Mouse (Mus musculus) intestine, postnatal 0 days (tissue): ENCODE measurements around the gene Smarcal1. TPM values are rescaled to one million over a fixed set of nuclear protein-coding genes. Genes with fewer than 3 reads are reported as not detected.

Experiments used
- ATAC-seq: fragments of 200-750 bp; cut with Nextera tagmentation; 2 replicates; pipeline ENCODE4 v1.8.0; 2017; ENCODE audit warnings: mild to moderate bottlenecking, moderate TSS enrichment, moderate library complexity
- H3K27ac ChIP-seq: fragments of 300-500 bp; sonication (generic); 2 replicates; pipeline ENCODE4 v1.5.1; 2014; ENCODE audit warnings: mild to moderate bottlenecking, low read depth, low read length, moderate library complexity
- H3K27me3 ChIP-seq: fragments of 300-500 bp; sonication (generic); replicated peaks from 2 replicates; pipeline ENCODE4 v1.6.1; 2014; ENCODE audit warnings: low read length, mixed read lengths; ENCODE audit not compliant: control insufficient read depth, insufficient read depth
- H3K36me3 ChIP-seq: fragments of 300-500 bp; sonication (generic); 2 replicates; pipeline ENCODE4 v1.6.1; 2014; ENCODE audit warnings: mild to moderate bottlenecking, moderate library complexity; ENCODE audit not compliant: control insufficient read depth, insufficient read depth
- H3K4me1 ChIP-seq: fragments of 300-500 bp; sonication (generic); replicated peaks from 2 replicates; pipeline ENCODE4 v1.6.1; 2014; ENCODE audit warnings: antibody characterized with exemption, low read length, mixed read lengths; ENCODE audit not compliant: control insufficient read depth, insufficient read depth
- H3K4me2 ChIP-seq: fragments of 300-500 bp; sonication (generic); replicated peaks from 2 replicates; pipeline ENCODE4 v1.6.1; 2014; ENCODE audit warnings: low read depth, mild to moderate bottlenecking, moderate library complexity
- H3K4me3 ChIP-seq: fragments of 300-500 bp; sonication (generic); 2 replicates; pipeline ENCODE4 v1.5.1; 2014; ENCODE audit warnings: low read depth, low read length
- H3K9ac ChIP-seq: fragments of 300-500 bp; sonication (generic); 2 replicates; pipeline ENCODE4 v1.6.1; 2014; ENCODE audit warnings: mild to moderate bottlenecking, low read depth, low read length
- H3K9me3 ChIP-seq: fragments of 300-500 bp; sonication (generic); 2 replicates; pipeline ENCODE4 v1.6.1; 2016; ENCODE audit warnings: mixed run types; ENCODE audit not compliant: control insufficient read depth
- CTCF ChIP-seq: sonication (generic); IDR thresholded peaks from 2 replicates; pipeline ENCODE4 v1.5.1; 2016; ENCODE audit warnings: low read depth, mild to moderate bottlenecking, control low read depth, antibody characterized with exemption, moderate library complexity
- WGBS: fragments of 180-500 bp; shearing (Covaris S2); extraction: QIAGEN DNeasy Blood & Tissue Kit; methylation state at CpG from one replicate; pipeline ENCODE4 v1.1.7; 2014; 5-methylcytosine and 5-hydroxymethylcytosine counted together
- polyA plus RNA-seq: library from polyadenylated mRNA; unstranded; fragments of >200 nt; fragmentation: Nextera tagmentation; extraction: Ambion mirVana; gene quantifications from 2 replicates; pipeline ENCODE4 v1.2.1, GENCODE M21; 2015

Smarcal1 gene
- polyA plus RNA-seq, 1 experiment from 2014 or later = 5.4 TPM

- no peaks in the 10 kb centered on the region for H3K9me3 ChIP-seq
- peaks cover 30% of the 10 kb centered on the region for H3K36me3 ChIP-seq
- ATAC-seq = no peak
- H3K27ac ChIP-seq = no peak overlapping the region
- H3K4me1 ChIP-seq = no peaks in the 10 kb centered on the region
- no peak for TF ChIP-seq CTCF
- H3K4me3 ChIP-seq = no peak overlapping the region
- H3K4me2 ChIP-seq = no peak overlapping the region
- H3K9ac ChIP-seq = no peak overlapping the region
- no peaks in the 10 kb centered on the region for H3K27me3 ChIP-seq
- WGBS = 88% methylated on average over 17 of the region's 17 CpGs
Observed at GRCm38 (mm10) chr1:72585971-72586875, 3.2 kb downstream of the Smarcal1 start.

GRCm38 (mm10) chr1:72587532-72587931 is 4.5 kb downstream of the Smarcal1 start:
- Histone ChIP-seq H3K4me3 (no peak overlapping the region), H3K27me3 (no peaks in the 10 kb centered on the region), H3K36me3 (peaks cover 42% of the 10 kb centered on the region), H3K9ac (no peak overlapping the region), H3K9me3 (no peaks in the 10 kb centered on the region), H3K4me1 (no peaks in the 10 kb centered on the region), H3K27ac (no peak overlapping the region), H3K4me2 (no peak overlapping the region)
- TF ChIP-seq CTCF = no peak
- WGBS = 92% methylated on average over 15 of the region's 15 CpGs
- no peak for ATAC-seq

- WGBS = 86% methylated on average over 2 of the region's 2 CpGs
- TF ChIP-seq CTCF = no peak
- Histone ChIP-seq H3K4me1 (no peaks in the 10 kb centered on the region), H3K27me3 (no peaks in the 10 kb centered on the region), H3K9ac (no peak overlapping the region), H3K4me2 (no peak overlapping the region), H3K4me3 (no peak overlapping the region), H3K9me3 (no peaks in the 10 kb centered on the region), H3K27ac (no peak overlapping the region), H3K36me3 (peaks cover 54% of the 10 kb centered on the region)
- no peak for ATAC-seq
Observed at GRCm38 (mm10) chr1:72588763-72589162, 5.7 kb downstream of the Smarcal1 start.

GRCm38 (mm10) chr1:72590636-72591035 is 7.6 kb downstream of the Smarcal1 start:
- no peak for TF ChIP-seq CTCF
- WGBS = 84% methylated on average over 4 of the region's 4 CpGs
- peaks cover 61% of the 10 kb centered on the region for H3K36me3 ChIP-seq

GRCm38 (mm10) chr1:72592350-72592749 is 9.3 kb downstream of the Smarcal1 start:
- H3K4me3 ChIP-seq = no peak overlapping the region
- no peak overlapping the region for H3K4me2 ChIP-seq
- no peaks in the 10 kb centered on the region for H3K27me3 ChIP-seq
- WGBS = 87% methylated on average over 3 of the region's 3 CpGs
- H3K4me1 ChIP-seq = no peaks in the 10 kb centered on the region
- H3K27ac ChIP-seq = no peak overlapping the region
- H3K9me3 ChIP-seq = no peaks in the 10 kb centered on the region
- ATAC-seq = no peak
- H3K9ac ChIP-seq = no peak overlapping the region
- H3K36me3 ChIP-seq = peaks cover 63% of the 10 kb centered on the region
- no peak for TF ChIP-seq CTCF

More at GRCm38 (mm10) chr1:72590636-72591035, 7.6 kb downstream of the Smarcal1 start:
- ATAC-seq = no peak
- H3K27me3 ChIP-seq = no peaks in the 10 kb centered on the region
- H3K27ac ChIP-seq = no peak overlapping the region
- no peak overlapping the region for H3K4me2 ChIP-seq
- no peaks in the 10 kb centered on the region for H3K9me3 ChIP-seq
- H3K4me3 ChIP-seq = no peak overlapping the region
- H3K9ac ChIP-seq = no peak overlapping the region
- H3K4me1 ChIP-seq = no peaks in the 10 kb centered on the region

- H3K27me3 ChIP-seq = no peaks in the 10 kb centered on the region
- H3K4me2 ChIP-seq = no peak overlapping the region
- no peak overlapping the region for H3K27ac ChIP-seq
- no peaks in the 10 kb centered on the region for H3K4me1 ChIP-seq
- 66% methylated on average over 20 of the region's 20 CpGs for WGBS
- H3K36me3 ChIP-seq = peaks cover 63% of the 10 kb centered on the region
- no peak overlapping the region for H3K4me3 ChIP-seq
- H3K9me3 ChIP-seq = no peaks in the 10 kb centered on the region
- TF ChIP-seq CTCF = no peak
- no peak overlapping the region for H3K9ac ChIP-seq
- no peak for ATAC-seq
Observed at GRCm38 (mm10) chr1:72593340-72593951, 10.4 kb downstream of the Smarcal1 start.
